Mouse (Mus musculus) embryonic facial prominence, embryonic 14.5 days (tissue): ENCODE data around the gene Mid1. TPM values are rescaled to one million over a fixed set of nuclear protein-coding genes. Genes with fewer than 3 reads are reported as not detected.
"Not testable (repeated sequence)": the region's sequence is repeated elsewhere in the genome, so short reads cannot be mapped to it uniquely, and the experiment has no call there.

Experiments
- ATAC-seq: fragments of 200-750 bp; cut with Nextera tagmentation; 2 replicates; pipeline ENCODE4 v1.8.0; 2017; ENCODE audit warnings: low read depth, moderate number of reproducible peaks, moderate TSS enrichment
- DNase-seq: peaks from one replicate; pipeline ENCODE4 v3.0.0-alpha.2; 2015; ENCODE audit warnings: low spot score
- H3K27ac ChIP-seq: fragments of 300-500 bp; sonication (generic); replicated peaks from 2 replicates; pipeline ENCODE4 v1.5.1; 2014; ENCODE audit warnings: low read depth, mild to moderate bottlenecking, low read length, moderate library complexity
- H3K27me3 ChIP-seq: fragments of 300-500 bp; sonication (generic); replicated peaks from 2 replicates; pipeline ENCODE4 v1.6.1; 2014; ENCODE audit warnings: low read length; ENCODE audit not compliant: control insufficient read depth, insufficient read depth
- H3K36me3 ChIP-seq: fragments of 300-500 bp; sonication (generic); 2 replicates; pipeline ENCODE4 v1.6.1; 2014; ENCODE audit warnings: low read length, mixed read lengths; ENCODE audit not compliant: control insufficient read depth, insufficient read depth
- H3K4me1 ChIP-seq: fragments of 300-500 bp; sonication (generic); 2 replicates; pipeline ENCODE4 v1.6.1; 2014; ENCODE audit warnings: antibody characterized with exemption, low read length; ENCODE audit not compliant: control insufficient read depth, insufficient read depth
- H3K4me2 ChIP-seq: fragments of 300-500 bp; sonication (generic); 2 replicates; pipeline ENCODE4 v1.6.1; 2014; ENCODE audit warnings: low read depth, mild to moderate bottlenecking, low read length, moderate library complexity, mixed read lengths
- H3K4me3 ChIP-seq: fragments of 300-500 bp; sonication (generic); 2 replicates; pipeline ENCODE4 v1.5.1; 2014; ENCODE audit warnings: low read depth, mild to moderate bottlenecking, low read length
- H3K9ac ChIP-seq: fragments of 300-500 bp; sonication (generic); 2 replicates; pipeline ENCODE4 v1.6.1; 2014; ENCODE audit warnings: low read depth, mild to moderate bottlenecking, low read length, moderate library complexity, mixed read lengths
- H3K9me3 ChIP-seq: fragments of 300-500 bp; sonication (generic); 2 replicates; pipeline ENCODE4 v1.6.1; 2016; ENCODE audit warnings: low read length; ENCODE audit not compliant: control insufficient read depth
- WGBS: fragments of 180-500 bp; shearing (Covaris S2); extraction: QIAGEN DNeasy Blood & Tissue Kit; methylation state at CpG from one replicate; pipeline ENCODE4 v1.1.7; 2014; 5-methylcytosine and 5-hydroxymethylcytosine counted together
- polyA plus RNA-seq: library from polyadenylated mRNA; unstranded; fragments of >200 nt; fragmentation: Nextera tagmentation; extraction: Ambion mirVana; gene quantifications from 2 replicates; pipeline ENCODE4 v1.2.1, GENCODE M21; 2014

The Mid1 gene
- polyA plus RNA-seq, 1 experiment from 2014 or later, result 10.4 TPM

GRCm38 (mm10) chrX:170004236-170004635 is 319.2 kb downstream of the Mid1 start:
- 63% methylated on average over 2 of the region's 2 CpGs for WGBS
- H3K9me3 ChIP-seq, result peaks cover 59% of the 10 kb centered on the region

GRCm38 (mm10) chrX:170004793-170005192 is 319.8 kb downstream of the Mid1 start:
- H3K9ac ChIP-seq, H3K27me3 ChIP-seq, ATAC-seq, DNase-seq, H3K27ac ChIP-seq, H3K4me1 ChIP-seq, H3K4me2 ChIP-seq, H3K4me3 ChIP-seq, H3K36me3 ChIP-seq: not testable (repeated sequence)
- H3K9me3 ChIP-seq, result peaks cover 59% of the 10 kb centered on the region
- WGBS, result 40% methylated on average over 5 of the region's 5 CpGs

More at GRCm38 (mm10) chrX:170004236-170004635, 319.2 kb downstream of the Mid1 start:
- H3K4me1 ChIP-seq, H3K27me3 ChIP-seq, ATAC-seq, H3K36me3 ChIP-seq, H3K27ac ChIP-seq, H3K4me2 ChIP-seq, H3K4me3 ChIP-seq, H3K9ac ChIP-seq, DNase-seq: not testable (repeated sequence)

- WGBS, result 29% methylated on average over 13 of the region's 13 CpGs
- not testable (repeated sequence) for DNase-seq
Measured at GRCm38 (mm10) chrX:170005194-170005593, 320.2 kb downstream of the Mid1 start.

GRCm38 (mm10) chrX:170005695-170006297 is 320.8 kb downstream of the Mid1 start:
- not testable (repeated sequence) for DNase-seq, H3K27me3 ChIP-seq, H3K9ac ChIP-seq, H3K4me2 ChIP-seq, H3K4me1 ChIP-seq, H3K4me3 ChIP-seq, ATAC-seq, H3K27ac ChIP-seq
- peaks cover 57% of the 10 kb centered on the region for H3K9me3 ChIP-seq
- WGBS, result 61% methylated on average over 1 of the region's 1 CpGs
- H3K36me3 ChIP-seq, result peaks cover 12% of the 10 kb centered on the region

More at GRCm38 (mm10) chrX:170005194-170005593, 320.2 kb downstream of the Mid1 start:
- H3K4me2 ChIP-seq, H3K27me3 ChIP-seq, ATAC-seq, H3K4me1 ChIP-seq, H3K36me3 ChIP-seq, H3K9ac ChIP-seq, H3K4me3 ChIP-seq, H3K27ac ChIP-seq: not testable (repeated sequence)
- peaks cover 58% of the 10 kb centered on the region for H3K9me3 ChIP-seq

- H3K4me2 ChIP-seq, H3K27me3 ChIP-seq, H3K9ac ChIP-seq, ATAC-seq, H3K27ac ChIP-seq, H3K4me3 ChIP-seq, DNase-seq, H3K4me1 ChIP-seq: not testable (repeated sequence)
- peaks cover 21% of the 10 kb centered on the region for H3K36me3 ChIP-seq
- peaks cover 61% of the 10 kb centered on the region for H3K9me3 ChIP-seq
- WGBS, result 49% methylated on average over 3 of the region's 3 CpGs
Measured at GRCm38 (mm10) chrX:170006694-170007247, 321.8 kb downstream of the Mid1 start.

- Histone ChIP-seq H3K9me3 (peaks cover 61% of the 10 kb centered on the region), H3K36me3 (peaks cover 21% of the 10 kb centered on the region)
- not testable (repeated sequence) for H3K9ac ChIP-seq, H3K4me2 ChIP-seq, DNase-seq, H3K4me3 ChIP-seq, H3K27ac ChIP-seq, ATAC-seq, H3K27me3 ChIP-seq, H3K4me1 ChIP-seq
- 56% methylated on average over 2 of the region's 2 CpGs for WGBS
Measured at GRCm38 (mm10) chrX:170007375-170008178, 322.6 kb downstream of the Mid1 start.

- H3K4me1 ChIP-seq, H3K9ac ChIP-seq, DNase-seq, ATAC-seq, H3K4me3 ChIP-seq, H3K4me2 ChIP-seq, H3K27ac ChIP-seq, H3K27me3 ChIP-seq: not testable (repeated sequence)
- H3K9me3 ChIP-seq, result peaks cover 64% of the 10 kb centered on the region
- peaks cover 25% of the 10 kb centered on the region for H3K36me3 ChIP-seq
Measured at GRCm38 (mm10) chrX:170008179-170008467, 323.1 kb downstream of the Mid1 start.

- not testable (repeated sequence) for ATAC-seq, H3K27me3 ChIP-seq, H3K4me1 ChIP-seq, H3K9ac ChIP-seq, DNase-seq, H3K27ac ChIP-seq
- H3K36me3 ChIP-seq, result peaks cover 27% of the 10 kb centered on the region
- peak overlapping the region; percentile 29 for H3K4me2 ChIP-seq
- WGBS, result 41% methylated on average over 3 of the region's 3 CpGs
- peaks cover 62% of the 10 kb centered on the region for H3K9me3 ChIP-seq
- H3K4me3 ChIP-seq, result 0 out of 2 replicates have a peak overlapping the region, but pooled peaks have one; percentile 53
Measured at GRCm38 (mm10) chrX:170008584-170008983, 323.6 kb downstream of the Mid1 start.
